Mouse (Mus musculus) adrenal gland, adult (tissue): ENCODE results near the gene Lrrc4.
A peak's percentile ranks its signal among the peaks of the same experiment; 100 is the strongest.

ENCODE experiments used
- DNase-seq, 2 experiments: peaks; one replicate each; pipeline ENCODE4 v3.0.0; 2022 to 2023; ENCODE audit warnings: low spot score in 1 of 2; ENCODE audit not compliant: inconsistent age in 2 of 2

Lrrc4 gene

DNA sequence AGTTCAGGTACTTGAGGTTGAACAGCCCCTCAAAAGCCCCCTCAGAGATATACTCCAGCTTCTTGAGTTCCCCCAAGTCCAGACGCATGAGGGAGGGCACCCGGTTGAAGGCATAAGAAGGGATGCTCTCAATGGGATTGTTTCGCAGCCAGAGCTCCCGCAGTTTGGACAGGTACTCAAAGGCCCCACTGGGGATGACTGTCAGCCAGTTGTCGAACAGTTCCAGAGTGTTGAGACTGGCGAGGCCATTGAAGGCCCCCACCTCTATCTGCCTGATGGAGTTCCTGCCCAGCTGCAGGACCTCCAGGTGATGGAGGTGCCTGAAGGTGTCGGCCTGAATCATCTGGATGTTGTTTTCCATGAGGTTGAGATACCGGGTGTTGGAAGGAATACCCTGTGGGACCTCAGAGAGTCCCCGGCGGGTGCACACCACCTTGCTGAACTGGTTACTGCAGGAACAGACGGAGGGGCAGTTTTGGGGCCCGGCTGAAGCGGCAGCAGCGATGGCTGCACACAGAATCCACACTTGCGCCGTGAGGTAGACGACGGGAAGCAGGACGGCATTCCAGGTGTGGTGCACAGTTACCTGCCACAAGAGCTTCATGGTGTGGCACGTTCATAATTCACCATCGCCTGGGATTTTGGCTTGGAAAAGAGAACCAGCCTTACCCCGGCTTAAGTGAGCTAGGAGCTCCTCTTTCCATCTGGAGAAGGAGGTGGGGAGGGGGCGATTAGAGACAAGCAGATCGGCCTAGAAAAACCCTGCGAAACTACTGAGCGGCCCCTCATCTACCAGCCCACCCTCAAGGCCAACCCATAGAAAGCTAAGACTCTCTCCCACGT lies at the start of gene Lrrc4:
Gene Lrrc4, minus strand, starts transcription at position 737 of the 843 bp plus-strand sequence.
- DNase-seq, result peak in 1 of 2 experiments; percentile 57

DNA sequence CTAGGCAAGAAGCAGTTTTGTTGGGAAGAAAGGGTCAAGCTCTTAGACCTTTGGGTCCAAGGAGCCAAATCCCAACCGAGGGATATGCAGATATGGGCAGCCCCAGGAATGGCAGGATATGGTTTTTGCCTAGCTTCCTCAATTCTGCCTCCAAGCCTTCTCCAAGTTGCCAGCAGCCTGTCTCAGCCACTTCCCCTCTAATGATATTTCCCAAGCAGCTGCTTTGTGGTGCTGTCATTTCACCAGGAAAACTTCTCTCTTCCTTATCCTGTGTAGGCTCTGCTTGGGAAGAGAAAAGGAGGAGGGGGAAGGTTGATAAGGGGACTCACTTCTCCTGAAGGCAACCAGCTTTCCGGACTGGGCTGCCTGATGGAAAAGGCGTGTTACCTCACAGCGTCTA lies 49.4 kb upstream of the Lrrc4 start:
- peak in 1 of 2 experiments; percentile 45 for DNase-seq

DNA sequence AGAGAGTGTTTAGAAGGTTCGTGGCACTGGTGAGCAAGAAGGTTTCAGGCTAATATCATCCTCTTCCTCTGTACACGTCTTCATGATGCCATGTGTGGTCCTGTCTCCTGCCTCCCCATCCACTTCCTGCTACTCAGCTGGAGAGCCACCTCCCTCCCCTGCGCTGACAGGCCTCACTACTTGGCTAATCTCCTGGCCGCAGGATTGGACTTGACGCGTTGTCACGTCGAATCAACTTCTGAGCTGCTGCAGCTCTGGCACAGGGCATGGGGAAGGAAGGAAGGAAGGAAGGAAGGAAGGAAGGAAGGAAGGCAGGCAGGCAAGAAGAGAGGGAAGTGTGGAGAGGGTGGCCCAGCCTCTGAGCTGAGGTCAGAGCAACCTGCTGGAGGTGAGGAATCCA lies 47.8 kb upstream of the Lrrc4 start:
- DNase-seq, result no peak

DNA sequence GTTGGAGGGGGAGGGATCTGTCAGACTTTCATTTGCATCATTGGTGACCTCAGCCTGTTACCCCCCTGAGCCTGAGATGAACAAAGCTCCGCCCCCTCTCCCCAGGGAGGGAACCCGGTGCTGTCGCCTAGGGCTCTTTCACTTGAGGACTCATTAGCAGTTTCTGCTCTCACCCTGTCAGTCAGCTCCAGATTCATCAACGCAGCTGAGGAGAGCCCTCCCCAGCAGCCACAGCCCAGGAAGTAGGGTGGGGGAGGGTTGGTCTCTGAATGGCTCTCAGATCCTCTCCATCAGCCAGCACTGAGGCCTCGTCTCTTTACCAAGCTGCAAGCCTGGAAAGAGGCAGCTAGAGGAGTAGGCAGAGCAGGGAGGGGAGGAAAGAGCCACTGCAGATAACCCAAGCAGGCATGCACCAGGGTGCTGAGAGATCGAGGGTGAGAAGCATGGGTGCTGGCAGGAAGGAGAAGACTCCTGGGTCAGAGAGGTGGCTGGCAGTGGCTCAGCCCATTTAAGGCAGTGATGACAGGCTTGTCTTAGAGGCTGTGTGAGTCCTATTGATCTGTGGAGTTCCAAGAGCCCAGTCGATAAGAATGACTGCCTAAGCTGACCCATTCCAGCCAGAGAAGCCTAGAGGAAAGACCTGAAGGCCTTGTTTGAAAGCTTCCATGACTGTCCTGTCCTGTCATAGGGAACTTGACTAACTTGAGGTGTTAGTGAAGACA lies 46.6 kb upstream of the Lrrc4 start:
- DNase-seq, result no peak

DNA sequence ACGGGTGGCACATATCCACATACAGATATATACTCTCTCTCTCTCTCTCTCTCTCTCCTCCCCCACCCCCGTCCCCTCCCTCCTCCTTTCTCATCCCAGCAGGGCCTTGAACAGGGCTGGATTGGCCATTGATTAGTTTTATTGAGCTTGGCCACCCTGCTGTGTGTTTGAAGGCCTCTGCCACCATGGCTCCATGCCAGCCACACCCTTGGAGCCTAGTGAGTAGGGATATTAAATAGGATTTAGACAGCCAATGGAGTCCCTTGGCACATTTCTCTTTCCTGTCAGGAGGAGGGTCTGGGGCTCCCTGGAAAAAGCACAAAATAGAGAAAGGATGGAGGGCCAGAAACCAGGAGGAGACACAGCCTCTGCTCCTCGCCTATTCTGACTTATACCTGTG lies 44.9 kb upstream of the Lrrc4 start:
- DNase-seq, result no peak

DNA sequence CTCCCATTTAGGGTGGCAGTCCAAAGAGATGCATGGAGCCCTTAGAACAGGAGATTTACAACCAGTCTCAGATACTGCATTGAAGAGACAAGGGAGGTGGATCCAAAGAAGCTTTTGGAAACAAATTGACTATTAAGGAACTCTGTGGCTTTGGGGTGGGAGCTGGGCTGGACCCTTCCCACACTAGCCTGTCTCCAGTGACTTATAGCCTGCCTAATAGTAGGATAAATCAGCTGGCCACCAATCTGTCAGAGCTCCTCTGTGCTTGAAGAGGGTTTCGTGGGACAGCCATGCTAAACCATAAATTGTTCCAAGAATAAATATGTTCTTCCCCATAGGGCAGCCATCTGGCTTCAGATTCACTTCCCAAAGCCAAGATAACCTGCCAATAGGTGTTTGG lies 43.8 kb upstream of the Lrrc4 start:
- no peak for DNase-seq

DNA sequence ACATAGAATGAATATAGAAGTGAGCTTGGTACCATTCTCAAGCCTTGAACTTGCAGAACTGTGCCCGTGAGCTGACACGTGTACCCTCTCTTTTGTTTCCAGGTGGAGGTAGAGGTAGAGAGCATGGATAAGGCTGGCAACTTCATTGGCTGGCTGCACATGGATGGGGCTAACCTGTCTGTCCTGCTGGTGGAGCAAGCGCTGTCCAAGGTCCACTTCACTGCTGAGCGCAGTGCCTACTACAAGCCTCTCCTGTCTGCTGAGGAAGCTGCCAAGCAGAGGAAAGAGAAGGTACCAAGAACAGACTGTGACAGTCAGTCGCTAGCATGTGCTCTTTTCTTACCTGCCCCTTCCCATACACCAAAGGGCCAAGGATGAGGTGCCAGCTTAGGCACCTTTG lies 43.2 kb upstream of the Lrrc4 start:
- no peak for DNase-seq

DNA sequence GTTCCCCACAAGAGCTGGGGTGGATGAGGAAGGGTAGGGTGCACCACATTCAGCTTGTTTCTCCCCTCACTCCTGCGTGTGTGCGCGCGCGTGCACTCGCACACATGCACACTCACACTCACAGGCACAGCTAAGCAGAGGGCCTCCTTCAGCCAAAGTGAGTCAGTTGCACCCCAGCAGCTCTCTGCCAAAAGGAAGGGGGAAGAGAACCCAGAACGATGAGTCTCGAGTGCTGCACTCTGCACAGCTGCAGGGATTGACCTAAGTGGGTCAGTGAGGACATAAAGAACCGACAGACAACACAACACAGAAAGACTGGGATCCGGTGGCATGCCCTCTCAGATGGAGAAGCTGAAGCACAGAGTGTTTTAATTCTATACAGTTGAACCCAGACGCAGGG lies 42.5 kb upstream of the Lrrc4 start:
- DNase-seq, result no peak

DNA sequence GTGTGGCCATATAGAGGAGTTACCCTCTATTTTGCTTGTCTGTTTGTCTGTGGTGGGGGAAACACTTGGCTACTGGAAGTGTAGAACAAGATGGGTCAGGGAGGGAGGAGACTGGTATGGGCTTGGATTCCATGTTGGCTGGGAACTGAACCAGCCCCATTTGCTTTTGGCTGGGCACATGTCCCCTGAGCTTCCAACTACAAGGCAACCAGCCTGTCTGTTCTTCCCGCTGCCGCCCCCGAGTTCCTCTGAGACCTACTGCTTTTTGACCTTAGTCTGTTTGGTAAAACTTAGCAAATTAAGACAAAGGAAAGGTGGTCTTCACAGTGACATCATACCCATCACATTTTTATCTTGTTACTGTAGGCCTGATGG lies 40.9 kb upstream of the Lrrc4 start:
- DNase-seq, result no peak

DNA sequence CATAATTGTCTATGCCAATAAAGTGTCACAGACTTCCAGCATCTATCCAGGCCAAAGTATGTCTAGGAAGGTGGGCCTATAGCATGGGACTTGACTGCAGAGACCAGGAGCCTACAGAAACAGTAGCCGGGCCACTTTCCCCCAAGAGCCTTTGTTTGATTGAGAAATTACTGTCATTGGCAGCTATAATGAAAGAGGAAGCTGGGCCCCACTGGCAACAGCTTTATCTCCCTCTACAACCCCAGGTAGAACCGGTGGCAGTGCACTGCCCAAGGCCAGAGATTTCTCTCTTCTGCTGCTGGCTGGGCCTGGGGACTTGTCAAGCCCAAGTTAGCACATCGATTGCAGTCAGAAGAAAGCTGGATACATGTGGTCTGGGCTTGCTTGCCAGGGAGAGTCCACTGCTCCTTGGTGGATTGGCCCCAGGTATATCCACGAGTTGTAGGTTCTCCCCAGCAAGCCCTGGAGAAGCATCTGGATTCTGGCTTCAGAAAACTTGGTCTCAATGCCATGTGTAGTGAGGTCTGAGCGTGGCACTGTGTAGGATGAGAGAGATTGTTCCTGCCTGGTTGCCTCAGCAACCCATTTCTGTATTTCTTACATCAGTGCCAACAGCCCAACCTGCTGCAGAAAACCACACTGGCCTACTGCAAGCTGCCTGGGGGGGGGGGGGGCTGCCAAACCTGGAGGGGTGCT lies 40.3 kb upstream of the Lrrc4 start:
- DNase-seq, result no peak

DNA sequence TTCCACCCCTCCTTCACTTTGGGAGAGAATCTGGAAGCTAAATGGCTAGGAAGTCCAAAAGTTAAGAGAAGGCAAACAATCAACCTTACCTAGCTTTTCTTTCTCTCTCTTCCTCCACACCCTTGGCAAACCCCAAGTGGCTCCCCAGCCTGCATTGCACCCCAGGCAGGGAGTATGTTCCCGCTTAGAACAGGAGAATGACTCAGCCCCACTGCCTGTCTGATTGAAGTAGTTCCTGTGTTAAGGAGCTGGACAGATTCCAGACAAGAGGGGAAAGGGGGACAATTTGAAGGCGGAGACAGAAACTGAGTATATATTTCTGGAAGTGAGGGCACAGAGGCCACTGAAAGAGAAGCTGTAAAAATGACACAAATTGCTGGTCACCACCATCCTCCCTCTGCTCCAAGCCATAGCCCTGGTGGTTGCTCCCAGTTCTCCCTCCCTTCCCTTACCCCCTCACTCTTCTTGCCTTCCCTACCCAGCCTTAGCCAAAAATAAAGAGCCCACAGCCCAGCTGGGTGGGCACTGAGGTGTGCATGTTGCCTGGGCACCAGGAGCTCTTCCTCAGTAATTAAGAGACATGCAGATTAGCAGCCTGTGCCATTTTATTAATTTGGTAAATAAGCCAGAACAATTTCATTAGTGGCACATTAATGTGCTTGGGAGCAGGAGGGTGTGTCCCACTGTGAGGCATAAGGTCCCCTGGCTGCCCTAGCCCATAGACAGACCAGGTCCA lies 36.1 kb upstream of the Lrrc4 start:
- peak in 1 of 2 experiments; percentile 44 for DNase-seq

DNA sequence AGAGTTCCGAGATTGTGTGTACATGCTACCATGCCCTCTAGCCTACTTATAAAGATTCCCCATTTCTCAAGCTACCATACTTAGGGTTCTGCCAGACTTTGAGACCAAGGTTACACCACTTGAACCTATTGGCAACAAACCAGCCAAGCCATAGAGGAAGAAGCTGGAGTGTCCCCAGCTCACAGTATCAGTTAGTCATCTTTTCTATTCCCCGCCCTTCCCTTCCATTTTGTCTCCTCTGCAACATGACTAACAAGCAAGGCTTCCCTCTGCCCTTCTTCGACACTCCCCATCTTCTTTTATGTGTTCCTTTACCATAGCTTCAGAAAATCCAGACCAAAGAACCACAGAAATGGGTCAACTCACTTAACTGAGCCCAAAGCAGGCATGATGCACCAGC lies 34.7 kb upstream of the Lrrc4 start:
- DNase-seq, result no peak

DNA sequence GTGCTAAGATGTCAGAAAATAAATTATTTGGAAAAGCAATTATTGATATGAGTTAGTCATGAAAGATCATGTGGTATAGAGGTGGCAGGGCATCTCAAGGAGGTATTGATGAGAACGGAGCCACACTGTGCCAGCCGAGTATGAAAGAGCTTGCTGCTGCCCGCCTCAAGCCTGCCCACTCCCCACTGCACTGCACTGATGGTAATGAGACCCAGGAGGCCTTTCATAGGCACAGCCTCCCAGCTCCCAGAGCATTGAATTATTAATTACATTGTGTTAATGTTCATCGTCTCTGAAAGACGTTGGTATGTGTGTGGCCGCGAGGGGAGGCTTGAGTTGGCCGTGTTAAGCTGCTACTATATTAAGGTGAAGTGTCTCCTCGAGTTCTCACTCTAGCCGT lies 33.6 kb upstream of the Lrrc4 start:
- DNase-seq, result no peak

DNA sequence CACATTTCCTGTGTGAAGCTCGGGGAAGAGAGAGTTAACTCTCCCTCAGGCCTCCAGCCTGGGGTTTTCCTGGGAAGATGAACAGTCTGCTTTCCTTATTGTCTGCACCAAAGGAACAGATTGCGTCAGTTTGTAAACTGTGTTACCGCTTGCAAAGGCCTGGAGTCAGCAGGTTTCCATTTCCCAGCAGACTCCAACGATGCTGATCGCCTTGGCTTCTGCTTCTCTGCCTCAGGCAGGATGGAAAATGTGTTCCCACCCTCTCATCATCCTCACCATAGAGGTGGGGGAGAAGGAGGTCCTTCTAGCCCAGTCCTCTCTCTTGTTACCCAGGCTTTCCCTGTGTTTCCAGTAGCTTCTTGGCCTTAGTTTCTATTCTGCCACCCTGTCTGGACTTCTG lies 33.1 kb upstream of the Lrrc4 start:
- peak in 1 of 2 experiments; percentile 50 for DNase-seq

DNA sequence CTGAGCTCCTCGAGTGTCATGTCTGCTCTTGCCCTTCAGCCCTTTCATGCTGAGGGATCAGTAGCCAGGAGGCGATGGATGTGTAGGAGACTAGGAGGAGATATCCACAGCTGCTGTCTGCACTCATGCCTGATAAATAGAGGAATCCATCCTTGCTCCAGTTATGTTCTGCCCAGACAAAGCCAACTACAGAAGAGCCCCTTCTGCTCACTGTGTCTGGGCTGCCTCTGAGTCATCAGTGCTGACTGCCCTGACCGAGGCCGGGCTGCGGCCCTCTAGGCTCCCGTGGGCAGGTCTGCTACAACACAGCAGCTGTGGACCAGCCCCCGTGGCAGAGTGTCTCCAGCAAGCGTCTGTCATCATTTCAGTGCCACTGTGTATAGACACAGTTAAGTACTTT lies 30.8 kb upstream of the Lrrc4 start:
- peak; percentile 47 to 65 for DNase-seq

DNA sequence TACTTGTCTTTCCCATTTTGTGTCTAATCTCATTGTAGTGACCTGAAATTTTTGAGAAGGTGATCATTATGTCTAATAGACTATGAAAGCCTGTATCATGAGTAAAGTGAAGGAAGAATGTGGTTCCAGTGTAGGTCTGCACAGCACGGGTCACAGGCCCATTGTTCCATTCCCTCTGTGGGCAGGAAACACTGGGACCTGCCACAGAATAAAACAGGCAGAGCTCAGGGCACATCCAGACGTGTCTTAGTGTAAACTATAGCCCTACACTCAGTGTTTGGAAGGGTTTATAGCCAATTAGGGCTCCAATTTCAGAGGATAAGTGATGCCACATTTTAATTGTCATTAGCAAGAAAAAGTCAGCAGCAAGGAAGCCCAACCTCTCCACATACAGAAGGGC lies 29.4 kb upstream of the Lrrc4 start:
- no peak for DNase-seq

DNA sequence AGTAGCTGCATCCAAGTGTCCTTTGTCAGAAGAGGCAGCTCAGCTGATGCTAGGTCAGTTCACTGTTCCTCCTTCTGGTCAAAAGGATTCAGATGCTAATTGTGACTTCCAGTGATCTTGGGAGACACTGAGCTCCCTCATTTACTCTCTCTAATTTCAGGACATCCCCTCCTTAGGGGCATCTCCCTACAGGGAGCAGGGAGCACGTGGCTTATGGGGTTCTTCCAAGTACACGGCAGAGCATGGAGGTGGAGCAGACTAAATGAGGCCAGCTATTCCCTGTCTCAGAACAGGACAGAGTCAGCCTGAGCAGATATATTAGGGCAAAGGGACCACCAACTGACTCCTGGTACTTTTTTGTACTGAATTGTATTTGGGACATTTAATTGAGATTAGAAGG lies 28.9 kb upstream of the Lrrc4 start:
- no peak for DNase-seq

DNA sequence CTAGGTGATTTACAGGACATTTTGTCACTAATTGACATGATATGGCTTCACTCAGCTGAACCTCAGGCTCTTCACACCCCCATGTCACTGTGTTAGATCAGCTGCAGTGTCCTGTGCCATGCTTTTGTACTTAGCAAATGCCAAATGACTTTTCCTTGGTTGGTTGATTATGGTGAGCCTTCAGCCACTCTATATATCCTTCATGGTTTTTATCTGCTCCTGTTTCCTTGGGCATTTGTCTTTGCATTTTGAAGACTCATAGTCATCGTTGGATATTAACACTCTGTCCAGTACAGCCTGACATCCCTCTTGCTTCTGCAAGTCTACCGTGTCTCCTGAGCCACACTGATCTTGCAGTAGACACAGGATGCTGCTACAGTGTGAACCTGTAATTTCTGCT lies 27.5 kb upstream of the Lrrc4 start:
- DNase-seq, result no peak

DNA sequence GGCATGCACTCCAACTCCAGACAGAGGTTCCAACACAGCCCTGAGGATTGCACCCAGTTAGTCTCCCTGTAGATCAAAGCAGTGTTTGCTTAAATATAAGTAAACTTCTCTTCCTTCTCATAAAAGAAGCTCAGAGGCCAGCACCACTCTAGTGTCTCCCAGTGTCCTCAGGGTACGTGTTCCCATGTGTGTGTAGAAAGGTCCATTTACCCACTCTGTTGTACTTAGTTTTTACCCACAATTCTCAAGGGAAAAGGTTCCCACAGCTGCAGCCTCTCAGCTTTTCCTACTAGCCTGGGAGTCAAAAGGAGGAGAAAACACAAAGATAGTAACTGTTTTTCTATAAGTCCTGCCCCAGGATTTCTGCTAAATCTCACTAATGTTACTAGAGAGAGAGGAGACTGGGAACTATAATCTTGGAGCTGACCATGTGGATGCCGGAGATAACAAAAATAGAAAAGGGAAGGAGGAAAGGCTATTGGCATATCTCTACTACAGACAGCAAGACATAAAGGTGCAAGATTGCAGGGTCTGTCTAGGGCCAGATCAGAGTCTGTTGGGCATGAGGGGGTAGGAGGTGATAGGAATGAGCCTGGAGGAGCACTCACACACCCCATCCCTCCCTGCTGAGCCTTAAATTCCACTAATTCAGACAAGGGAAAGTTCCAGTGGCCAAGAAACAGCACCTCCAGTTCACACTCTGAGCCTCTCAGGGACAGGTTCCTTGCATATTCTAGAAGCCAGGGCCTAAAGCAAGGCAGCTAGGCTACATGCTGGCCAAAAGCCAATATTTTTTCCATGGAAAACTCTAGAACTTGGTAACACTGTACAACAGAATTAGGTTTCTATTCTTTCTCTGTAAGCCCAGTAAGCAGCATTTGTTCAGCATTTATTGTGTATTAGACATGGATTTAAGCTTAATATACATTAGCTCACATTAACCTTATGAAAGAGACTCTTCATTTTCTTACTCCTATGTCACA lies 25.9 kb upstream of the Lrrc4 start:
- no peak for DNase-seq

DNA sequence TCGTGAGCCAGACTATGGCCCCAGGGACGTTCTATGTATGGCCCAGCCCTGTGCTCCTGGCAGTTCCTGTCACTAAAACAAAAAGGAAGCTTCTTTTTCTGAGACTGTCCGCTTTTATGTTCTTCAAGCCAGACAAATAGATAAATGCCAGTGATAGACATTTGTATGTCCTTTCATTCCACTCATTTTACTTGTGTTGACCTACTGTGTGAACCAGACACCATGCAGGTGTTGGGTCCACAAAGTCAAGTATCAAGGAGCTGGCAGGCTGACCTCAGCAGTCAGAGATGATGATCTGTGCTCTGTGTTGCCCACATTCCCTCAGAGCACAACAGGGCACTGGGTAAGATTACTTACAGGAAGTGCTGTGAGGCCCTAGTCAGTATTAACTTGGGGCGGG lies 25.2 kb upstream of the Lrrc4 start:
- DNase-seq, result no peak
